Mouse (Mus musculus): ENCODE data around the gene Hoxa7. TPM values are rescaled to one million over a fixed set of nuclear protein-coding genes. Genes with fewer than 3 reads are reported as not detected.
A peak's percentile ranks its signal among the peaks of the same experiment; 100 is the strongest.

Hoxa7 gene
- polyA plus RNA-seq, 2 experiments: 10.1 to 15.8 TPM

DNA sequence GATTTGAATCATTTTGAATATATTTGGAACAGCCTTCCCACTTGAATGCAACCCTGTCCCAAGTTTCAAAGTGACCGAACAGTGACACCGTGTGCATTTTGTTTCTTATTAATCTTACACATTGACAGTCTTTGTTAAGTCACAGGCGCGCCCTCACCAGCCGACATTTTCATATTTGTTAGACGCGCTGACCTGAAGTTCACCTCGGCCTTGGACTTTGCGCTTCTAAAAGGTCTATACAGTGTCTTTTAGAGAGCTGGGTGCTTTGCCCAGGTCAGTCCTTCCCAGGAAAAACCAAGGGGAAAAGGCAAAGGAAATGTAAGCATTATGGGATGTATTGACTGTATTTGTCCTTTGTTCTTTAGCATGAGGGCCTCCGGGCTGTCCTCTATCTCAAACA is 27.0 kb downstream of the Hoxa7 start:
- H3K9me3 ChIP-seq (ENCODE audit: control insufficient read depth, low read length): no peaks in the 10 kb centered on the region
- H3K4me1 ChIP-seq (ENCODE audit: control insufficient read depth, insufficient read depth, low read length): peaks cover 19% of the 10 kb centered on the region
- no peak for TF ChIP-seq POLR2A (IDR thresholded peaks at IDR 0.05; ENCODE audit: borderline replicate concordance, extremely low read depth, insufficient read depth, insufficient read length)
- no peak for DNase-seq (ENCODE audit: low spot score)
- no peak overlapping the region for H3K4me2 ChIP-seq (replicated peaks; ENCODE audit: low read depth, low read length, severe bottlenecking)
- H3K4me3 ChIP-seq (replicated peaks; ENCODE audit: low read length): no peak overlapping the region
- 54% methylated on average over 10 of the region's 10 CpGs for WGBS
- H3K9ac ChIP-seq (ENCODE audit: low read depth, low read length, severe bottlenecking): no peak overlapping the region
- H3K27me3 ChIP-seq (ENCODE audit: control insufficient read depth, insufficient read depth, low read length): peaks cover 57% of the 10 kb centered on the region
- H3K27ac ChIP-seq (replicated peaks; ENCODE audit: low read depth, low read length): no peak overlapping the region
- ATAC-seq (ENCODE audit: low FRiP score, low read depth): no peak
- peaks cover 3% of the 10 kb centered on the region; the same call in 1 of the 2 replicates for H3K36me3 ChIP-seq (ENCODE audit: control insufficient read depth, insufficient read depth, low read length)

DNA sequence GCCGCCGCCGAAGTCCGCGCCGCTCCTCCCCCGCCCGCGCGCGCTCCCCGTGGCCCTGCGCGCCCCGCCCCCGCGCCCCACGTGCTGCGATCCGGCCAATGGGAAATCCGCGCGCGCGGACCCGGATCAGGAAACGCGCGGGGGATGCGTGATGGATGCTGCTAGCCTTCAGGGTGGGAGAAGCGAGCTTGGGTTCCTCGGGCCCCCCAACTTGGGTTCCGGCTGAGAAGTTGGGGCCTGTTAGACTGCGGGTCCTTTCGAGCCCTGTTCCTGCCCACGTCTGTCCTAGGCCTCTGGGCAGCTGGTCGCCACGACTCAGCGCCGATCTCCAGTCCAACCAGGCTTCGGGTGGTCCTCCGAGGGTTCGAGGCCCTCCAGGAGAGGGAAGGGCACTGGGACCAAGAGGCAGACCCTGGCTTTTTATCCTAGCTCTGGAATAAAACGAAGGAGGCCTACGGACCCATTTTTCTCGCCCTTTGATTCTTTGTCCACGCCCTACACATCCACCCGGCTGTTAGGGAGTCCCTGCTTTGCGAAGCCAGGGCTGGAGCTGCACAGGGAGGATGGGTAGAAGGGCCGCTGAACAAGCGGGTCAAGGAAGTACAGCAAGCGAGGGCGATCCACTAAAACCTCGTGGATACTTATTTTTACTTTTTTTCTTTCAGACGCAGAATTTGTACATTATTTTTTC is 29.6 kb downstream of the Hoxa7 start:
- Histone ChIP-seq H3K9ac (ENCODE audit: low read depth, low read length, severe bottlenecking) (peak overlapping the region; percentile 36; the same call in 1 of the 2 replicates), H3K4me3 (replicated peaks; ENCODE audit: low read length) (peak overlapping the region; percentile 57), H3K27ac (replicated peaks; ENCODE audit: low read depth, low read length) (no peak overlapping the region), H3K4me1 (ENCODE audit: control insufficient read depth, insufficient read depth, low read length) (peaks cover 27% of the 10 kb centered on the region), H3K36me3 (ENCODE audit: control insufficient read depth, insufficient read depth, low read length) (peaks cover under 1% of the 10 kb centered on the region; the same call in 1 of the 2 replicates), H3K4me2 (replicated peaks; ENCODE audit: low read depth, low read length, severe bottlenecking) (peak overlapping the region; percentile 99), H3K9me3 (ENCODE audit: control insufficient read depth, low read length) (no peaks in the 10 kb centered on the region), H3K27me3 (ENCODE audit: control insufficient read depth, insufficient read depth, low read length) (peaks cover 54% of the 10 kb centered on the region)
- ATAC-seq (ENCODE audit: low FRiP score, low read depth) (peak; percentile 84), DNase-seq (ENCODE audit: low spot score) (peak; percentile 86)
- 1% methylated on average over 33 of the region's 55 CpGs for WGBS
- no peak for TF ChIP-seq POLR2A (IDR thresholded peaks at IDR 0.05; ENCODE audit: borderline replicate concordance, extremely low read depth, insufficient read depth, insufficient read length)

DNA sequence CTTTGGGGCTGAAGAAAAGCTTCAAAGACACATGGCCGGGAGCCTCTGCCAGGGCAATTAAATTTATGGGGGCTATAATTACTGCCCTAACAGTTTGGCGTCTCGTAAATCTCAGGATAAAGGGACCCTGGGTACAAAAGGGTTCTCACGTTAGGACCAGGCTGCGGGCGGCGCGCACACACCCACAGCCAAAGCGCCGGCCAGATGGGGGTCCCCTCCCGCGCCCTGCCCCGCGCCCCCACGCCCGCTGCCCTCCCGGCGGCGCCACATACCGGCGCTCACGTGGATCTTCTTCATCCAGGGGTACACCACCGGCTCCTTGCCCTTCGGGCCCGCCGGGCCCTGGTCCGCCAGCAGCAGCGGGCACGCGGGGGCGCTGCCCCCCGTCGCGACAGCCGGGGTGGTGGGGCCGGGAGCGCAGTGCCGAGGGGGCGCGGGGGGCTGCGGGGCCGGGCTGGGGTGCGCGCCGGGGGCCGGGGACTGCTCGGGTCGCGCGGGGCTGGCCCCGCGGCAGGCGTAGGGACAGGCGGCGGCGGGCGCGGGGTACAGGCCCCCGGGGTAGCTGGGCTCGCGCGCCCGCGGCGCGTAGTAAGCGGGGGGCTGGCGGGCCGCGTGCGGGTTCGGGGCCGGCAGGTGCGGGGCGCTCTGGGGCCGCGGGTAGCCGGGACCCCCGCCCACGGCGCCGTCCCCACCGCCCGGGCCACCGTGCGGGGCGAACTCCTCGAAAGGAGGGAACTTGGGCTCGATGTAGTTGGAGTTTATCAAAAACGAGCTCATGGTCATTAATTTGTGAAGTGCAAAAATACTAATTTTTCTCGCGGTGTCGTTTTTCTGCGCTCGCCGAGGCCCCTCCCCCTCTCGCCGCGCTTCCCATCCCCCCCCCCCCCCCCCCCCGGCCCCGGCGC is 30.5 kb downstream of the Hoxa7 start, which contains the start of gene Hoxa4:
Hoxa4 (minus strand) TSS at position 848 of the 905 bp plus-strand sequence.
- Histone ChIP-seq H3K9ac (ENCODE audit: low read depth, low read length, severe bottlenecking) (peak within 1 kb of the TSS; percentile 56), H3K27ac (replicated peaks; ENCODE audit: low read depth, low read length) (no peak within 1 kb of the TSS), H3K36me3 (ENCODE audit: control insufficient read depth, insufficient read depth, low read length) (no peaks in the 10 kb centered on the region), H3K4me2 (replicated peaks; ENCODE audit: low read depth, low read length, severe bottlenecking) (peak within 1 kb of the TSS; percentile 99), H3K9me3 (ENCODE audit: control insufficient read depth, low read length) (no peaks in the 10 kb centered on the region), H3K4me1 (ENCODE audit: control insufficient read depth, insufficient read depth, low read length) (peaks cover 27% of the 10 kb centered on the region), H3K27me3 (ENCODE audit: control insufficient read depth, insufficient read depth, low read length) (peaks cover 60% of the 10 kb centered on the region), H3K4me3 (replicated peaks; ENCODE audit: low read length) (peak within 1 kb of the TSS; percentile 57)
- DNase-seq (ENCODE audit: low spot score): no peak
- whole genome bisulfite sequencing: 4% methylated on average over 36 of the region's 102 CpGs
- TF ChIP-seq POLR2A (IDR thresholded peaks at IDR 0.05; ENCODE audit: borderline replicate concordance, extremely low read depth, insufficient read depth, insufficient read length): no peak
- ATAC-seq (ENCODE audit: low FRiP score, low read depth): no peak

DNA sequence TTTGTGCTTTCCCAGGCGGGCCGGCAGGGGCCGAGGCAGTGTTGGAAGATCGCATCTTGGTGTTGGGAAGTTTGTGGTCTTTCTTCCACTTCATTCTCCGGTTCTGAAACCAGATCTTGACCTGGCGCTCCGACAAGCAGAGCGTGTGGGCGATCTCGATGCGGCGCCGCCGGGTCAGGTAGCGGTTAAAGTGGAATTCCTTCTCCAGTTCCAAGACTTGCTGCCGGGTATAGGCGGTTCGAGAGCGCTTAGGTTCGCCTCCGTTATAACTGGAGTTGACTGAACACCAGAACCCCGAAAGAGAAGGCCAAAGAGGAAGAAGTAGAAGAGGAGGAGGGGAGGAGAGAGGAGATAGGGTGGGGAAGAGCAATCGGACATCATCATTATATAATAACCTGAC is 31.2 kb downstream of the Hoxa7 start:
- DNase-seq (ENCODE audit: low spot score) (no peak), ATAC-seq (ENCODE audit: low FRiP score, low read depth) (no peak)
- Histone ChIP-seq H3K36me3 (ENCODE audit: control insufficient read depth, insufficient read depth, low read length) (no peaks in the 10 kb centered on the region), H3K27me3 (ENCODE audit: control insufficient read depth, insufficient read depth, low read length) (peaks cover 58% of the 10 kb centered on the region), H3K4me1 (ENCODE audit: control insufficient read depth, insufficient read depth, low read length) (peaks cover 28% of the 10 kb centered on the region), H3K9ac (ENCODE audit: low read depth, low read length, severe bottlenecking) (no peak overlapping the region), H3K4me3 (replicated peaks; ENCODE audit: low read length) (peak overlapping the region; percentile 57; the same call in 1 of the 2 replicates), H3K4me2 (replicated peaks; ENCODE audit: low read depth, low read length, severe bottlenecking) (peak overlapping the region; percentile 99), H3K27ac (replicated peaks; ENCODE audit: low read depth, low read length) (no peak overlapping the region), H3K9me3 (ENCODE audit: control insufficient read depth, low read length) (no peaks in the 10 kb centered on the region)
- WGBS: 13% methylated on average over 23 of the region's 23 CpGs
- TF ChIP-seq POLR2A (IDR thresholded peaks at IDR 0.05; ENCODE audit: borderline replicate concordance, extremely low read depth, insufficient read depth, insufficient read length): no peak

- Histone ChIP-seq H3K9ac (ENCODE audit: low read depth, low read length, severe bottlenecking) (no peak overlapping the region), H3K9me3 (ENCODE audit: control insufficient read depth, low read length) (no peaks in the 10 kb centered on the region), H3K4me2 (replicated peaks; ENCODE audit: low read depth, low read length, severe bottlenecking) (no peak overlapping the region), H3K27me3 (ENCODE audit: control insufficient read depth, insufficient read depth, low read length) (peaks cover 54% of the 10 kb centered on the region), H3K4me1 (ENCODE audit: control insufficient read depth, insufficient read depth, low read length) (peaks cover 33% of the 10 kb centered on the region), H3K27ac (replicated peaks; ENCODE audit: low read depth, low read length) (no peak overlapping the region), H3K4me3 (replicated peaks; ENCODE audit: low read length) (no peak overlapping the region), H3K36me3 (ENCODE audit: control insufficient read depth, insufficient read depth, low read length) (no peaks in the 10 kb centered on the region)
- WGBS: 44% methylated on average over 8 of the region's 8 CpGs
- ATAC-seq (ENCODE audit: low FRiP score, low read depth) (no peak), DNase-seq (ENCODE audit: low spot score) (no peak)
- no peak for TF ChIP-seq POLR2A (IDR thresholded peaks at IDR 0.05; ENCODE audit: borderline replicate concordance, extremely low read depth, insufficient read depth, insufficient read length)
Measured at GRCm38 (mm10) chr6:52189909-52190308, 31.7 kb downstream of the Hoxa7 start.
